Mouse (Mus musculus) embryonic fibroblast, embryonic 13.5 days (primary cell): Measurements from ENCODE around the gene Ankrd10. TPM values are rescaled to one million over a fixed set of nuclear protein-coding genes. Genes with fewer than 3 reads are reported as not detected.

ENCODE experiments used
- H3K27ac ChIP-seq: 2 replicates; pipeline ENCODE4 v1.5.1; 2012; ENCODE audit warnings: low read length, control low read depth, inconsistent platforms; ENCODE audit not compliant: insufficient read depth
- H3K4me1 ChIP-seq: 2 replicates; pipeline ENCODE4 v1.6.1; 2011; ENCODE audit warnings: low read length; ENCODE audit not compliant: control insufficient read depth, insufficient read depth
- H3K4me3 ChIP-seq: 2 replicates; pipeline ENCODE4 v1.5.1; 2011; ENCODE audit warnings: mild to moderate bottlenecking, control low read depth, low read length; ENCODE audit not compliant: insufficient read depth
- CTCF ChIP-seq: IDR thresholded peaks from 2 replicates; pipeline ENCODE4 v1.5.1; 2011; ENCODE audit warnings: mild to moderate bottlenecking, control low read depth, low read length, moderate library complexity, borderline replicate concordance; ENCODE audit not compliant: insufficient read depth
- POLR2A ChIP-seq: IDR thresholded peaks from 2 replicates; pipeline ENCODE4 v1.6.1; 2011; ENCODE audit warnings: low read depth, mild to moderate bottlenecking, control low read depth, low read length, moderate library complexity
- polyA plus RNA-seq: library from polyadenylated mRNA; stranded (reverse); fragments of >200 nt; gene quantifications from 2 replicates; pipeline ENCODE4 v1.2.4, GENCODE M21; 2011; ENCODE audit warnings: low read depth; ENCODE audit not compliant: missing spikeins, insufficient read length

Gene Ankrd10
- polyA plus RNA-seq, 1 experiment = 39.4 TPM

- Histone ChIP-seq H3K4me3 (no peak overlapping the region), H3K27ac (no peak overlapping the region)
- no peak for TF ChIP-seq CTCF
- TF ChIP-seq POLR2A = no peak
These were observed 71.3 kb downstream of the Ankrd10 start for GRCm38 (mm10) chr8:11564236-11564635.

More at GRCm38 (mm10) chr8:11564236-11564635, 71.3 kb downstream of the Ankrd10 start:
- 0 out of 2 replicates have a peak, but pooled peaks cover 1% of the 10 kb centered on the region for H3K4me1 ChIP-seq

Other genes with a start within 250 kb of the Ankrd10 start
- gene Rab20, start 157.0 kb downstream of the Ankrd10 start, polyA plus RNA-seq = 2.4 and 3.2 TPM in 2 replicates
- gene Naxd, start 138.3 kb downstream of the Ankrd10 start, polyA plus RNA-seq = 54.2 and 55.9 TPM in 2 replicates
- gene Cars2, start 85.0 kb downstream of the Ankrd10 start, polyA plus RNA-seq = 18.4 and 21.7 TPM in 2 replicates
- 38.5 and 44.1 TPM in 2 replicates for gene Ing1, start 80.2 kb downstream of the Ankrd10 start, polyA plus RNA-seq
- gene 1700016D06Rik, start 65.3 kb upstream of the Ankrd10 start, polyA plus RNA-seq = not detected in 2 replicates
- gene Arhgef7, start 92.0 kb upstream of the Ankrd10 start, polyA plus RNA-seq = 31.5 and 40.8 TPM in 2 replicates
- gene Tex29, start 204.7 kb upstream of the Ankrd10 start, polyA plus RNA-seq = not detected in 2 replicates